Mouse (Mus musculus) layer of hippocampus, adult 11-12 months (tissue): ENCODE measurements around the gene Usp26.

Experiments
- DNase-seq: peaks from one replicate; pipeline ENCODE4 v3.0.0; 2022; ENCODE audit warnings: low spot score

The Usp26 gene

GRCm38 (mm10) chrX:51801133-51801532 is at the start of gene Usp26:
Gene Usp26 (minus strand): TSS chrX:51801233.
- no peak for DNase-seq

GRCm38 (mm10) chrX:51814466-51815247 is 13.6 kb upstream of the Usp26 start:
- DNase-seq, result no peak

DNA sequence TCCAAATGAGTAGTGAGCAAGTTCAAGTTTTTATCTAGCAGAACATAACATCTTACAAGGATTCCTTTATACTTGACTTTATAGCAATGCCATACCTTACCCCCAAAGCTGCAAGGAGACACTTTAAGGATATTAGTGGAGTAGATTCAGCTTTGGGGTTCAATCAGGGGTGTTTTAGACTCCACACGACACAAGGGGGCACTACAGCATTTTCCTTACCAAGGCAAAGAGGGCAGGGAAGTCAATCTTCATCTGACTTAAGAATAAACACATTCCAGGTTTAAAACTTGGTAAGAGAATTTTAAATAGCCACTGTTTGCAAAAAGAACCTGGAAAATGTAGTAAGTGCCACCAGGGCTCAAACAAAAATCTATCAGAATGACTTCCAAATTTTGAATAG is 33.6 kb downstream of the Usp26 start:
- DNase-seq, result peak; percentile 2

GRCm38 (mm10) chrX:51736450-51736849 is 64.6 kb downstream of the Usp26 start:
- DNase-seq, result peak; percentile 57

- DNase-seq, result no peak
Measured at GRCm38 (mm10) chrX:51714086-51714745, 86.8 kb downstream of the Usp26 start.

GRCm38 (mm10) chrX:51712996-51713395 is 88.0 kb downstream of the Usp26 start:
- DNase-seq, result no peak
